Mouse (Mus musculus) heart, embryonic 12.5 days (tissue): ENCODE results near the gene Blzf1. TPM values are rescaled to one million over a fixed set of nuclear protein-coding genes. Genes with fewer than 3 reads are reported as not detected.

Experiments
- ATAC-seq: fragments of 200-750 bp; cut with Nextera tagmentation; 2 replicates; pipeline ENCODE4 v1.8.0; 2017; ENCODE audit warnings: moderate TSS enrichment, moderate library complexity; ENCODE audit not compliant: insufficient number of reproducible peaks, low FRiP score
- H3K27ac ChIP-seq: fragments of 300-500 bp; sonication (generic); 2 replicates; pipeline ENCODE4 v1.5.1; 2016; ENCODE audit warnings: mild to moderate bottlenecking, moderate library complexity; ENCODE audit not compliant: poor library complexity, severe bottlenecking
- H3K27me3 ChIP-seq: fragments of 300-500 bp; sonication (generic); replicated peaks from 2 replicates; pipeline ENCODE4 v1.6.1; 2016; ENCODE audit warnings: mild to moderate bottlenecking, moderate library complexity
- H3K36me3 ChIP-seq: fragments of 300-500 bp; sonication (generic); 2 replicates; pipeline ENCODE4 v1.6.1; 2016; ENCODE audit warnings: mild to moderate bottlenecking, moderate library complexity
- H3K4me1 ChIP-seq: fragments of 300-500 bp; sonication (generic); replicated peaks from 2 replicates; pipeline ENCODE4 v1.6.1; 2016; ENCODE audit warnings: mild to moderate bottlenecking
- H3K4me2 ChIP-seq: fragments of 300-500 bp; sonication (generic); 2 replicates; pipeline ENCODE4 v1.6.1; 2016; ENCODE audit warnings: mild to moderate bottlenecking, moderate library complexity
- H3K4me3 ChIP-seq: fragments of 300-500 bp; sonication (generic); 2 replicates; pipeline ENCODE4 v1.5.1; 2016; ENCODE audit warnings: mild to moderate bottlenecking
- H3K9ac ChIP-seq: fragments of 300-500 bp; sonication (generic); 2 replicates; pipeline ENCODE4 v1.6.1; 2016; ENCODE audit warnings: mild to moderate bottlenecking, moderate library complexity
- H3K9me3 ChIP-seq: fragments of 300-500 bp; sonication (generic); replicated peaks from 2 replicates; pipeline ENCODE4 v1.6.1; 2016; ENCODE audit warnings: mild to moderate bottlenecking, moderate library complexity
- WGBS: fragments of 180-500 bp; shearing (Covaris S2); methylation state at CpG from one replicate; pipeline ENCODE4 v1.1.7; 2016; 5-methylcytosine and 5-hydroxymethylcytosine counted together
- polyA plus RNA-seq: library from polyadenylated mRNA; unstranded; fragments of >200 nt; fragmentation: Nextera tagmentation; extraction: Ambion mirVana; gene quantifications from 2 replicates; pipeline ENCODE4 v1.2.1, GENCODE M21; 2016

The Blzf1 gene
- polyA plus RNA-seq, 1 experiment from 2014 or later = 28.0 TPM

DNA sequence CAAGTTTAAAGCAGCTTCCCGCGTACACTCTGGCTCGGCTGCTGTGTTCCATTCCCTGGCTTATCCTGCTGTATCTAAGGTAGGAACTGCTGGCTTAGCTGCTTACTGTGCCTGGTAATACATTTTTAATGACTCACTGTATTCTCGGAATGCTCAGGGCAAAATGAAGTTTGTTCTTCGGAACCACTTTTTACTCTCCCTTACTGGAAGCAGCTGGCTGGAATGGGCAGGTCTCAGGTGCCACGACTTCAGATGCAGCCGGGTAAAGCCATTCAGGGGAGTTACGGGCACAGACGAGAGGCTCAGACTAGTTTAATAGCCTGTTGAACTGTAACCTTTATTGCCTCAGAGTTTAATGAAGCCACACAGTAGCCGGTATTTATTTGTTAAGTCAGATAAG is 14.1 kb upstream of the Blzf1 start:
- Histone ChIP-seq H3K4me3 (no peak overlapping the region), H3K27me3 (no peaks in the 10 kb centered on the region), H3K9me3 (no peaks in the 10 kb centered on the region), H3K4me1 (peaks cover 37% of the 10 kb centered on the region), H3K36me3 (no peaks in the 10 kb centered on the region), H3K9ac (no peak overlapping the region), H3K27ac (peak overlapping the region; percentile 36; the same call in 1 of the 2 replicates), H3K4me2 (no peak overlapping the region)
- no peak for ATAC-seq
- 74% methylated on average over 10 of the region's 10 CpGs for WGBS

- no peak for ATAC-seq
- no peaks in the 10 kb centered on the region for H3K9me3 ChIP-seq
- WGBS = 46% methylated on average over 5 of the region's 5 CpGs
- H3K27me3 ChIP-seq = no peaks in the 10 kb centered on the region
- no peak overlapping the region for H3K4me3 ChIP-seq
- H3K36me3 ChIP-seq = no peaks in the 10 kb centered on the region
- peaks cover 37% of the 10 kb centered on the region for H3K4me1 ChIP-seq
- H3K27ac ChIP-seq = peak overlapping the region; percentile 48; the same call in 1 of the 2 replicates
- H3K4me2 ChIP-seq = no peak overlapping the region
- no peak overlapping the region for H3K9ac ChIP-seq
Measured at GRCm38 (mm10) chr1:164320731-164321130, 13.4 kb upstream of the Blzf1 start.

- Histone ChIP-seq H3K4me3 (peak overlapping the region; percentile 26), H3K27me3 (no peaks in the 10 kb centered on the region), H3K27ac (peak overlapping the region; percentile 72), H3K36me3 (no peaks in the 10 kb centered on the region), H3K4me2 (peak overlapping the region; percentile 61), H3K4me1 (peaks cover 37% of the 10 kb centered on the region), H3K9ac (peak overlapping the region; percentile 43; the same call in 1 of the 2 replicates), H3K9me3 (no peaks in the 10 kb centered on the region)
- ATAC-seq = peak; percentile 58
- WGBS = 20% methylated on average over 14 of the region's 14 CpGs
Measured at GRCm38 (mm10) chr1:164319542-164320140, 12.4 kb upstream of the Blzf1 start.

- Histone ChIP-seq H3K4me1 (peaks cover 37% of the 10 kb centered on the region), H3K4me3 (no peak overlapping the region), H3K4me2 (no peak overlapping the region), H3K9ac (no peak overlapping the region), H3K9me3 (no peaks in the 10 kb centered on the region), H3K27me3 (no peaks in the 10 kb centered on the region), H3K36me3 (no peaks in the 10 kb centered on the region), H3K27ac (no peak overlapping the region)
- WGBS = 90% methylated on average over 5 of the region's 5 CpGs
- no peak for ATAC-seq
Measured at GRCm38 (mm10) chr1:164318474-164318873, 11.2 kb upstream of the Blzf1 start.

DNA sequence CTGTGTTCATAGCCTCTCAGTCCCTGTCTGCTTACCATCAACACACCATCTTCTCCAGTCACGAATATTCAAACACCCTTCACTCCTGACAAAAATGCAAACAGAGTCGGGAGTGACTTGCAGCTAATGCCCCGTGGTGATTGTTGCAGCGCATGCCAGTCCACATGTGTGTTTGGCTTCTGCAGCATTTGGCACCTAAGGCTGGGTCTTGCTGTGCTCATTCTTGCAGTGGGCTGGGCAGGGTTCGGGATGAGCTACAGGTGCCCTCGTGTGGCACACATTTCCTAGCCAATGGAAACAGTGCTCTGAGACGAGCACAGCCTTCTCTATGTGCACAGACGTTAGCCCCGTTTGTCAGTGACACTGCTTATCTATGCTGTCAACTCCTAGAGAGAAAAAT is 10.0 kb upstream of the Blzf1 start:
- WGBS = 46% methylated on average over 9 of the region's 9 CpGs
- no peak overlapping the region; the same call in 1 of the 2 replicates for H3K9ac ChIP-seq
- H3K9me3 ChIP-seq = no peaks in the 10 kb centered on the region
- peaks cover 37% of the 10 kb centered on the region for H3K4me1 ChIP-seq
- no peak for ATAC-seq
- peak overlapping the region; percentile 52; the same call in 1 of the 2 replicates for H3K27ac ChIP-seq
- H3K4me2 ChIP-seq = peak overlapping the region; percentile 16; the same call in 1 of the 2 replicates
- no peak overlapping the region for H3K4me3 ChIP-seq
- H3K36me3 ChIP-seq = peaks cover 6% of the 10 kb centered on the region
- H3K27me3 ChIP-seq = no peaks in the 10 kb centered on the region

GRCm38 (mm10) chr1:164316697-164317096 is 9.4 kb upstream of the Blzf1 start:
- Histone ChIP-seq H3K27me3 (no peaks in the 10 kb centered on the region), H3K9ac (no peak overlapping the region), H3K4me2 (no peak overlapping the region), H3K9me3 (no peaks in the 10 kb centered on the region), H3K27ac (no peak overlapping the region), H3K4me3 (no peak overlapping the region), H3K36me3 (peaks cover 6% of the 10 kb centered on the region), H3K4me1 (peaks cover 32% of the 10 kb centered on the region)
- no peak for ATAC-seq
- 32% methylated on average over 3 of the region's 3 CpGs for WGBS

DNA sequence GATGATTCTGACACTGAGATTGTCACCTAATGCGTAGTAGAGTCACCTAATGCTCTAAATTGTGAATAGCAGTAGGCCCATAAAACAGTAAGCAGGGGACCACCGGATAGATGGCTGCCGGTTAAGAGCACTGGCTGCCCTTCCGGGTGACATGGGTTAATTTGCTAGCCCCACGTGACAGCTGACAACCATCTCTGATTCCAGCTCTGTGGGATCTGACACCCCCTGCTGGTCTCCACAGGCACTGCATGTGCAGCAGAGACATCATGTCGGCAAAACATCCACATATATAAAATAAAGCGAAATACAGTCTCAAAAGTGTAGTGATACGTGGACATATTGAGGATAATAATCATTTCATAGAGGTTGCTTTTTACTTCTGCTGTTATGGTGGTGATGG is 8.0 kb upstream of the Blzf1 start:
- no peak overlapping the region for H3K27ac ChIP-seq
- no peak for ATAC-seq
- H3K36me3 ChIP-seq = peaks cover 6% of the 10 kb centered on the region
- no peak overlapping the region for H3K9ac ChIP-seq
- H3K4me3 ChIP-seq = no peak overlapping the region
- H3K4me2 ChIP-seq = no peak overlapping the region
- H3K9me3 ChIP-seq = no peaks in the 10 kb centered on the region
- 77% methylated on average over 8 of the region's 8 CpGs for WGBS
- H3K27me3 ChIP-seq = no peaks in the 10 kb centered on the region
- H3K4me1 ChIP-seq = peaks cover 21% of the 10 kb centered on the region

GRCm38 (mm10) chr1:164314085-164314484 is 6.8 kb upstream of the Blzf1 start:
- H3K36me3 ChIP-seq = peaks cover 6% of the 10 kb centered on the region
- H3K9me3 ChIP-seq = no peaks in the 10 kb centered on the region
- H3K27me3 ChIP-seq = no peaks in the 10 kb centered on the region
- no peak overlapping the region for H3K4me2 ChIP-seq
- no peak for ATAC-seq
- no peak overlapping the region for H3K4me3 ChIP-seq
- WGBS = 86% methylated on average over 5 of the region's 5 CpGs
- peaks cover 12% of the 10 kb centered on the region for H3K4me1 ChIP-seq
- no peak overlapping the region for H3K9ac ChIP-seq
- H3K27ac ChIP-seq = no peak overlapping the region

GRCm38 (mm10) chr1:164307922-164308321 is 633 bp upstream of the Blzf1 start:
- Histone ChIP-seq H3K9ac (peak overlapping the region; percentile 60), H3K4me2 (peak overlapping the region; percentile 77), H3K4me3 (peak overlapping the region; percentile 88), H3K36me3 (peaks cover 8% of the 10 kb centered on the region), H3K27ac (no peak overlapping the region), H3K27me3 (no peaks in the 10 kb centered on the region), H3K4me1 (peaks cover 9% of the 10 kb centered on the region), H3K9me3 (no peaks in the 10 kb centered on the region)
- WGBS = 9% methylated on average over 10 of the region's 10 CpGs
- ATAC-seq = no peak

- H3K36me3 ChIP-seq = peaks cover 39% of the 10 kb centered on the region
- no peak within 1 kb of the TSS for H3K27ac ChIP-seq
- no peaks in the 10 kb centered on the region for H3K27me3 ChIP-seq
- H3K4me1 ChIP-seq = peaks cover 9% of the 10 kb centered on the region
- H3K4me3 ChIP-seq = no peak within 1 kb of the TSS
- H3K9me3 ChIP-seq = no peaks in the 10 kb centered on the region
- no peak for ATAC-seq
- no peak within 1 kb of the TSS for H3K4me2 ChIP-seq
- WGBS = 87% methylated on average over 5 of the region's 5 CpGs
- no peak within 1 kb of the TSS for H3K9ac ChIP-seq
Measured at GRCm38 (mm10) chr1:164303821-164304220, 3.5 kb downstream of the Blzf1 start, which contains the start of gene Nme7. Gene Nme7, plus strand, starts transcription at chr1:164304121.

DNA sequence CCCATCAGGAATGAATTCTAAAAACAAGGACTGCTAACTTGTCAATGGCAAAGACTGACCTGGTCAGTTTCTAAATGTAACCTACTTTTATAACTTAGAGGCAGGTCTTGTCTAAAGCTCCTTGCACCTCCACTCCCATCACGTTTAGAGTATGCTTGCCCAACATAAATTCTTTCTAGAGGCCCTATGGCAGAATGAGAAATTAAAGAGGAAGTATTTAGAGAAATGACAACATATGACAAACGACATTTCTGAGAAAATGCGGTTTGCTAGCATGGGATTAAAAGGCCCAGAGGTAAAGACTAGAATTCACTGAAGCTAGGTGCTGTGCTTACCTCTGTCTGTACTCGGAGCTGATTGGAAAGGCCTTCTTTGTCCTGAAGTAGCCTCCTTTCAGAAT is 5.3 kb downstream of the Blzf1 start:
- Histone ChIP-seq H3K4me2 (no peak overlapping the region), H3K4me1 (0 out of 2 replicates have a peak, but pooled peaks cover 4% of the 10 kb centered on the region), H3K9ac (no peak overlapping the region), H3K27ac (no peak overlapping the region), H3K9me3 (no peaks in the 10 kb centered on the region), H3K4me3 (no peak overlapping the region), H3K36me3 (peaks cover 54% of the 10 kb centered on the region), H3K27me3 (no peaks in the 10 kb centered on the region)
- ATAC-seq = no peak
- 88% methylated on average over 4 of the region's 4 CpGs for WGBS

DNA sequence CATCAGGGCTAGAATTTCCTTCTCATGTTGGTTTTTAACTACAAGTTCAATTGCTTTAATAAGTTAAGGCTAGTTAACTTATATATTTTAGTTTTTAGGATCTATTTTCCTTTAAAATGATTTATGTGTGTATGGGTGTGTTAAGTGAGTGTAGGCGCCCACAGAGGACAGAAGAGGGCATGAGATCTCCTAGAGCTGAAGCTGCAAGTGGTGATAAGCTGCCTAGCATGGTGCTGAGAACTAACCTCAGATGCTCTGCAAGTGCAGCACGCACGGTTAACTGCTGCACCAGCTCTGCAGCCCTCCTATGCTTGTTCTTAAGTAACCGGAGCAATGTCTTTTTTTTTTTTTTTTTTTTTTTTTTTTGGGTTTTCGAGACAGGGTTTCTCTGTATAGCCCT is 10.8 kb downstream of the Blzf1 start:
- Histone ChIP-seq H3K9ac (no peak overlapping the region), H3K27ac (no peak overlapping the region), H3K36me3 (peaks cover 72% of the 10 kb centered on the region), H3K4me2 (no peak overlapping the region), H3K4me3 (no peak overlapping the region), H3K9me3 (no peaks in the 10 kb centered on the region), H3K4me1 (no peaks in the 10 kb centered on the region), H3K27me3 (no peaks in the 10 kb centered on the region)
- ATAC-seq = no peak
- WGBS = 85% methylated on average over 4 of the region's 5 CpGs
